Mouse (Mus musculus): ENCODE results near the gene Gpbar1.
"Not testable (repeated sequence)": the region's sequence is repeated elsewhere in the genome, so short reads cannot be mapped to it uniquely, and the experiment has no call there.

Gpbar1 gene

DNA sequence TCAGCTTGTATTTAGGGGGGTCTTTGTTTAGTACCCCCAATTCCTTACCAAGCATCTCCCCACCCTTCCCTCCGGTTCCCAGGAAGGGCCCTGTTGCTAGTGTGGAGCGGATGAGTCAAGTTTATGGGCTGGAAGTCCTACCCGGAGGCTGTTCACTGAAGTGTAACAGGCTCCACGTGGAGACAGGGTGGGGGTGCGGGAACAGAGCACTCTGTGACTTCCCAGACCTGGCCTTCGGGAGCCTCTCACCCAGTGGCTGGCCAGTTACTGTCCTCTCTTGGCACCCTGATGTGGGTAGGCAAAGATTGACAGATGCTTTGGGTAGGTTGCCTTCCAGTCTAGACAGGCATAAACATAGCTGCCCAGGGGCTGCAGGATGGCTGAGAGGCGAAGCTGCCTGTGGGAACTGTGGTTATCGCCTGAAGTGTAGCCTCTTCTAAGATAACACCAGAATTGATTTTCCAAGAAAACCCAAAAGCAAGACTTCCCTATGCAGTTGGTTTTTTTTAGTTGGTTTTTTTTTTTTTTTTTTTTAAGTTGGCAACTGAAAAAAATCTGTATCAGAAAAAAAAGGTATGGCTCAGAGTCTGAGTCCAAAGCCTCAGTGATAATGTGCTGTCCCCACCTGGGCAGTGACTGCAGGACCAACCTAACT lies 340 bp upstream of the Gpbar1 start:
- no peak for DNase-seq (ENCODE audit: low read depth, low spot score)

DNA sequence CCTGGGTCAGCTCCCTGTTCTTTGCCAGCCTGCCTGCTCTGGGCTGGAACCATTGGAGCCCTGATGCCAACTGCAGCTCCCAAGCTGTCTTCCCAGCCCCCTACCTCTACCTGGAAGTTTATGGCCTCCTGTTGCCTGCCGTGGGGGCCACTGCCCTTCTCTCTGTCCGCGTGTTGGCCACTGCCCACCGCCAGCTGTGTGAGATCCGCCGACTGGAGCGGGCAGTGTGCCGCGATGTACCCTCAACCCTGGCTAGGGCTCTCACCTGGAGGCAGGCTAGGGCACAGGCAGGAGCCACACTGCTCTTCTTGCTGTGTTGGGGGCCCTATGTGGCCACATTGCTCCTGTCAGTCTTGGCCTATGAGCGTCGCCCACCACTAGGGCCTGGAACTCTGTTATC lies 638 bp downstream of the Gpbar1 start:
- DNase-seq (ENCODE audit: low read depth, low spot score): no peak

DNA sequence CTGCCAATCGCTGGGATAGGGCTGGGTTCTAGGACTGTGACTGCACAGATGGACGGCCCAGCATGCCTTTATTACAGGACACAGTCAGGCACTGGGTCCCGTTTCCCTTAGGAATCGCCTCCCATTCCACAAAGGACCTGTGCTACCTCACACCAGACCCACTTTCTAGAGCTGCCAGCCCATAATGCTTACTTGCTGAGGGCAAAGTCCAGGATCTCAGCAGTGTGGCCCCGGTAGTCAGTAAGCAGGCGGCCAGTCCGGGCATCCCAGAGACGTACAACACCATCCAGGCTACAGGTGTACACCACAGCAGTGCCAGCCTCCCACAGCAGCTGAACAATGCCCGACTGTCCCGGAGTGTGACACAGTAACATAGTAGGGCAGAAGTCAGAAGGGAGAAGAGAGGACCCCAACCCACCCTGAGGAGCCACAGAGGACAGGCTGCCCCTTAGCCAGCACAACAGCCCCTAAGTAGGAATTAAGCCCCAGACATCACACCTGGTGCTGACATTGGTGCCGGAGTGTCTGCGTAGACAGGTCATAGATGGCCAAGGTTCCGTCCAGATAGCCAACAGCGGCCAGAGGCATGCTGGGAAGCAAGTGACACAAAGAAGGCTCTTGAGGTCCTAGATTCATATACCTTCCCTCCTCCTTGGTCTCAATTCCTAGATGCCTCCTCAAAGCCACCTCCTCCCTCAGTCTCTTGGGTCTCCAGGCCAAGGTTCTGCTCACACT lies 2.4 kb downstream of the Gpbar1 start:
- no peak for DNase-seq (ENCODE audit: low read depth, low spot score)

- DNase-seq (ENCODE audit: low read depth, low spot score): no peak
Measured at GRCm38 (mm10) chr1:74281372-74281771, 3.0 kb downstream of the Gpbar1 start.

GRCm38 (mm10) chr1:74281886-74282285 lies 3.5 kb downstream of the Gpbar1 start:
- no peak for DNase-seq (ENCODE audit: low read depth, low spot score)

DNA sequence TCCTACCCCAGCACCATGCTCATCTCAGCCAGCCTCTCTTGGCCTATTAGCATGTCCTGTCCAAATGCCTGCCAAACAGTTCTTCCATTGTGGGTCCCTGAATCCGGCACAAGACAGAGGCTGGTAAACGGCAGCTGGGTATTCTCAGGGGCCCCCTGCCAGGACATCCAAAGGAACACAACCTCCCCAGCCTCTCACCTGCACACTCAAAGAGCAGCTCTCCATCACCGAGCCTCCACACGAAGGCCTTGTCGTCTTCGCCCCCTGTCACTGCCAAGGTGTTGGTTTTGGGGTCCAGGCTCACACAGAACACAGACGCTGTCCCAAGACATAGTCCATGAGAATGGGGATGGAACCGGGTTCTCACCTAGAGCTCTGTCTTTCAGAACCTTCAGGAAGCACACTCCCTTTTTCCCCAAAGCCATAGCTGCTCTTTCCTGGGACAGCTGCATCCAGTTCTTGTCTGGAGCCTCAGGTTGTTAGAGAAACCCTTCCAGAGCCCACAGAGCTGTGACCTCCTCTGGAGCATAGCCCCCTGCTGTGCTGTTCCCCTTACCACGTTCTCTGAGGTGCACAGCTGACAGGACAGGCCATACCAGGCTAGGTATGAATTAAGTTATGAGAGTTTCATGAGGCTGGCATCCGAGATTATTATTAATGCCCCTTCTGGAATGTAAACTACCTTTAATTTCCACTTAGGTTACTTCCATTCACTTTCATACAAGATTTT lies 4.7 kb downstream of the Gpbar1 start:
- DNase-seq (ENCODE audit: low read depth, low spot score): no peak

- DNase-seq (ENCODE audit: low read depth, low spot score): no peak
Measured at GRCm38 (mm10) chr1:74283686-74284463, 5.5 kb downstream of the Gpbar1 start.

GRCm38 (mm10) chr1:74284543-74285160 lies 6.3 kb downstream of the Gpbar1 start, which contains the start of the genes Aamp and Pnkd:
Gene Aamp, minus strand, starts transcription at chr1:74284738.
Gene Pnkd, plus strand, starts transcription at chr1:74284930.
- peak; percentile 100 for DNase-seq (ENCODE audit: low read depth, low spot score)

- DNase-seq (ENCODE audit: low read depth, low spot score): no peak
Measured at GRCm38 (mm10) chr1:74285212-74286010, 7.1 kb downstream of the Gpbar1 start.

DNA sequence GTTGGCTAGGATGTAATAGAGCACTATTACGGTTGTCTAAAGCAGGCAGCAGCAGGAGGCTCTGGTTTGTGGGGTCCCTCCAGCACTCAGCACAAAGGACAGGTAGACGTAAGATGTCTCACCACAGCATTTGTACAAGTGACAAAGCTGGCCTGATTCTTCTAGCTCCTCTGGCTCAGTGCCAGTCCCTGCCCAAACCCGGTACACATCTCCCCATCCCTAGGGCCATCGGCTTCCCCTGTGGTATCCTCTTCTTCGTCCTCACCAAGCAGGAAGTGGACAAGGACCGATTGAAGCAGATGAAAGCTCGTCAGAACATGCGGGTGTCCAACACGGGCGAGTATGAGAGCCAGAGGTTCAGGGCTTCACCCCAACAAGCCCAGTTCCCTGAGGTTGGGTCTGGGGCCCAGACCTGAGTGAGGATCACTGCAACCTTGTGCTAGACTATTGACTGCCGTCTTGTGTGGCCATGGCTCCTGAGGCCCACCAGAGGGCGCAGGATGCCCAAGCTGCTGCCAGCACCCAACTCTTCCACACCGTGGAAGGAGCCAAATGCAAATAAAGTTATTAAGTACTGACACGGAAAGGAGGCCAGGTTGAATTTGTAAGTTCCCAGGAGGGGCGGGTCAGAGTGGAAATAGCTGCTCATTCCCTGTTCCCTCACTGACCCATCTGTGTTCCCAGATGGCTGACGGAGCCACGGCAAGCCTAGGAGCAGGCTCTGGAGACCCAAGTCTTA lies 8.7 kb downstream of the Gpbar1 start:
- not testable (repeated sequence) for DNase-seq (ENCODE audit: low read depth, low spot score)

DNA sequence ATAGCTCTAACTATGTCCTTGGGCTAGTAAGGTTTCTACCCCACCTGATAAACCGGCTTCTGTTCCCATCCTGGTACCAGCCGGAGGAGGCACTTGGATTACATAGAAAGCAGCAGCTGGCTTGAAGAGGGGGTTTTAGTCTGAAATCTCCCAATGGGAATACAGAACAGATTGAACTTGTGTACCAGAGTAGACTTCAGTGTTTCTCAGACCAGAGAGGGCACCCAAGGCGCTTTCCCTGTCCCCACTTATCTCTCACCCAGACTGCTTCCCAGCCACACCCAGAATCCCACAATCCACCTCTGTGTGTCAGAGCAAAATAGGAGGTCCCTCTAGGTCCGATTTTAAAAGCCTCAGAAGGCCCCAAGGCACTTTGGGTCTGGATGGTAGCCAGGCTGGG lies 10.0 kb downstream of the Gpbar1 start:
- DNase-seq (ENCODE audit: low read depth, low spot score): no peak

GRCm38 (mm10) chr1:74289248-74289647 lies 10.9 kb downstream of the Gpbar1 start:
- DNase-seq (ENCODE audit: low read depth, low spot score): no peak

DNA sequence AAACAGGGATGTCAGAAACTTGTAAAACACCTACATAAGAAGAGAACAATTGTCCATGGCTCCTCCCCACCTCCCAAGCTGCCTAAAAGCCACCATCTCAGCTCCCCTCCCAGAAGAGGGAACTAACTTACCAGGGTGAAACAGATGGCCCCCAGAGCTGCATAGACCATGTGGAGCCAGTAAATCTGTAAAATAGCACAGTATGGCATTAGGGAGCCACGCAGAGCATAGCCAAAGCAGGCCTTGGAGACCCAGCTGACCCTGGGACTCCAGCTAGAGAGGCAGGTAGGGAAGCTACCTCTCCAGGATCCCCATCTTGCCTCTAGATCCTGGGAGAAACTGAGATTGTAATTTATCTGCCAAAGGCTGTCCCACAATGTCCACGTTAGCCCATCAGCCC lies 11.4 kb downstream of the Gpbar1 start:
- no peak for DNase-seq (ENCODE audit: low read depth, low spot score)

- DNase-seq (ENCODE audit: low read depth, low spot score): no peak
Measured at GRCm38 (mm10) chr1:74290141-74290540, 11.8 kb downstream of the Gpbar1 start.

GRCm38 (mm10) chr1:74292331-74293020 lies 14.1 kb downstream of the Gpbar1 start:
- DNase-seq (ENCODE audit: low read depth, low spot score): no peak

GRCm38 (mm10) chr1:74293306-74293960 lies 15.1 kb downstream of the Gpbar1 start:
- no peak for DNase-seq (ENCODE audit: low read depth, low spot score)

DNA sequence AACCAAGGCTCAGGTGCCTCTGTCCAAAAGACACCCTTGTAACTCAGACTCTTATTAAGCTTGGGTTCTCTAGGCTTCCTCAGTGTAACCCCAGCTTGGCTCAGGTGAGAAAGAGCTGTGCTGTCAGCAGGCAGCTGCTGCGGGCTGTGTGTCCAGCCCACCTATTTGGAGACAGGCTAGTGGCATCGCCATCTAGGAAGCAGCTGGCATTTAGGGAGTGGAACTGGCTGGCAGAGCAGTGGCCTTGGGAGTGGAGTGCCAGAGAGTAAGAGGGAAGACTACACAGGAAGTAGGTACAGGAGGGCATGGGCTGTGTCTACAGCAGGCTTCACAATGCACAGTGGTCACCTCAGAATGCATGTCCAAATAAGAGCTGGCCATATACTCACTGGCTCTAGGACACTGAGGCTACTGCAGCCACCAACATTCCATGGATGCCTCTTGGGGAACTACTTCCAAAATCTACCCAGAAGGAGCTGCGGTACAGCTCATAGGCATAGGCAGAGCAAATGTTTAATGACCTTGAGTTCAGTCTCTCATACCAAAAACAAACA lies 15.8 kb downstream of the Gpbar1 start:
- no peak for DNase-seq (ENCODE audit: low read depth, low spot score)

- no peak for DNase-seq (ENCODE audit: low read depth, low spot score)
Measured at GRCm38 (mm10) chr1:74294733-74295455, 16.5 kb downstream of the Gpbar1 start.
